Mouse (Mus musculus): ENCODE measurements around the gene Gng13.

- no peak for TF ChIP-seq KAT2A (conservative IDR thresholded peaks at IDR 0.05; ENCODE audit: low read depth, low read length)
- no peak for TF ChIP-seq E2F4 (IDR thresholded peaks at IDR 0.05; ENCODE audit: borderline replicate concordance, low read depth, low read length)
- no peak for TF ChIP-seq CTCF (IDR thresholded peaks at IDR 0.05 in 2 of 3, conservative IDR thresholded peaks at IDR 0.05 in 1 of 3; ENCODE audit: control insufficient read depth in 1 of 3, insufficient read depth in 1 of 3, low read depth in 2 of 3, low read length in 3 of 3, poor library complexity in 1 of 3, severe bottlenecking in 1 of 3)
- TF ChIP-seq UBTF (IDR thresholded peaks at IDR 0.05; ENCODE audit: borderline replicate concordance, insufficient read depth, low read depth, low read length) = no peak
- TF ChIP-seq POLR2AphosphoS5 (IDR thresholded peaks at IDR 0.05; ENCODE audit: borderline replicate concordance, low read depth, low read length) = no peak
- no peak for TF ChIP-seq BHLHE40 (IDR thresholded peaks at IDR 0.05; ENCODE audit: borderline replicate concordance, low read depth, low read length)
- no peak for TF ChIP-seq CHD2 (IDR thresholded peaks at IDR 0.05; ENCODE audit: low read length)
- no peak for TF ChIP-seq POLR2A (IDR thresholded peaks at IDR 0.05; ENCODE audit: control insufficient read depth in 1 of 2, insufficient read depth in 1 of 2, low read depth in 1 of 2, low read length in 2 of 2, poor library complexity in 1 of 2)
- TF ChIP-seq EP300 (IDR thresholded peaks at IDR 0.05; ENCODE audit: low read depth in 1 of 2, low read length in 2 of 2) = no peak
- no peak for TF ChIP-seq ZC3H11A (IDR thresholded peaks at IDR 0.05; ENCODE audit: low read depth, low read length)
- TF ChIP-seq TCF12 (IDR thresholded peaks at IDR 0.05; ENCODE audit: low read depth, low read length) = no peak
Observed at GRCm38 (mm10) chr17:25755086-25755485, 38.1 kb downstream of the Gng13 start.

Data from MEL (cell line).